Mouse (Mus musculus) kidney, embryonic 16.5 days (tissue): ENCODE data around the gene Morn4. TPM values are rescaled to one million over a fixed set of nuclear protein-coding genes. Genes with fewer than 3 reads are reported as not detected.
A peak's percentile ranks its signal among the peaks of the same experiment; 100 is the strongest.

ENCODE experiments used
- ATAC-seq: fragments of 200-750 bp; cut with Nextera tagmentation; 2 replicates; pipeline ENCODE4 v1.8.0; 2017; ENCODE audit warnings: moderate TSS enrichment; ENCODE audit not compliant: low FRiP score, low TSS enrichment
- H3K27ac ChIP-seq: fragments of 300-500 bp; sonication (generic); 2 replicates; pipeline ENCODE4 v1.5.1; 2014; ENCODE audit warnings: low read length
- H3K27me3 ChIP-seq: fragments of 300-500 bp; sonication (generic); 2 replicates; pipeline ENCODE4 v1.6.1; 2014; ENCODE audit warnings: low read length, control low read depth, mixed read lengths; ENCODE audit not compliant: insufficient read depth
- H3K36me3 ChIP-seq: fragments of 300-500 bp; sonication (generic); 2 replicates; pipeline ENCODE4 v1.6.1; 2014; ENCODE audit warnings: low read length, control low read depth, mixed read lengths; ENCODE audit not compliant: insufficient read depth
- H3K4me1 ChIP-seq: fragments of 300-500 bp; sonication (generic); 2 replicates; pipeline ENCODE4 v1.6.1; 2014; ENCODE audit warnings: low read length, control low read depth, mixed read lengths; ENCODE audit not compliant: insufficient read depth
- H3K4me2 ChIP-seq: fragments of 300-500 bp; sonication (generic); replicated peaks from 2 replicates; pipeline ENCODE4 v1.6.1; 2014; ENCODE audit warnings: low read depth, low read length
- H3K4me3 ChIP-seq: fragments of 300-500 bp; sonication (generic); 2 replicates; pipeline ENCODE4 v1.5.1; 2014; ENCODE audit warnings: mild to moderate bottlenecking, low read length
- H3K9ac ChIP-seq: fragments of 300-500 bp; sonication (generic); replicated peaks from 2 replicates; pipeline ENCODE4 v1.6.1; 2014; ENCODE audit warnings: low read length
- H3K9me3 ChIP-seq: fragments of 300-500 bp; sonication (generic); 2 replicates; pipeline ENCODE4 v1.6.1; 2016; ENCODE audit warnings: low read length, control low read depth
- WGBS: fragments of 180-500 bp; shearing (Covaris S2); extraction: QIAGEN DNeasy Blood & Tissue Kit; methylation state at CpG from one replicate; pipeline ENCODE4 v1.1.7; 2014; 5-methylcytosine and 5-hydroxymethylcytosine counted together
- polyA plus RNA-seq: library from polyadenylated mRNA; unstranded; fragments of >200 nt; fragmentation: Nextera tagmentation; extraction: Ambion mirVana; gene quantifications from 2 replicates; pipeline ENCODE4 v1.2.1, GENCODE M21; 2015

Gene Morn4
- polyA plus RNA-seq, 1 experiment from 2014 or later: 32.7 TPM

DNA sequence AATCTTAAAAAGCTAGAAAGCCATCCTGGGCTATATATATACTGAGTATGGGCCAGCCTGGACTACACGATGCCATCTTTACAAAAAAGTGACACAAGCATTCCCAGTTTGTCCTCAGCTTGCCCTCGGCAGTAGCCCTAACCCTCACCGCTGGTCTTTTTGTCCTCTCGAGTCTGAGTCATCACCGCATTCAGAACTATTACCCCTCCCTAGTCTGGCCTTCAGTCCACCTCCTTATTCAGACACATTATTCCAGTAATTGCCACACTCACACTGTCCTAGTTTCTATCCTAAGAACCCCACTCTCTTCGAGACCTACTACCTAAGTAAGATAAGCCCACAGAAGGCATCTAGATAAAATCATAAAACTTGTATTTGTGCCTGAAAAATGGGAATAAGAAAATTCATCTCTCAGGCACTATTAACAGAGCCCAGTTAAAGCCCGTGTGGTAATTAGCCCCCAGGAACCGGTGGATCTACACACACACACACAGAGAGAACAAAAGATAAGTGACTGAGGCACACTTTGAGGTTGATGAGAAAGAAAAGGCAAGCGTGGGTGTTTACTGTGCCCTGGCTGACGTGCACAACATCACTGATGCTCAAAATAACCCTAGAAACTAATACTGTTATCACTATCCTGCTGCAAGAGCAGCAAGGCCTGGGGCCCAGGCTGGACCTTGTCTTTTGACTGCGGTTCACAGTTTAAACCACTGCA lies 39.5 kb upstream of the Morn4 start:
- no peaks in the 10 kb centered on the region for H3K9me3 ChIP-seq
- H3K36me3 ChIP-seq: peaks cover 25% of the 10 kb centered on the region
- no peak for ATAC-seq
- WGBS: 88% methylated on average over 11 of the region's 11 CpGs
- no peak overlapping the region for H3K4me3 ChIP-seq
- H3K4me1 ChIP-seq: peaks cover 15% of the 10 kb centered on the region
- no peak overlapping the region for H3K4me2 ChIP-seq
- no peak overlapping the region for H3K9ac ChIP-seq
- no peaks in the 10 kb centered on the region for H3K27me3 ChIP-seq
- H3K27ac ChIP-seq: no peak overlapping the region

GRCm38 (mm10) chr19:42124684-42125083 lies 38.5 kb upstream of the Morn4 start:
- H3K27me3 ChIP-seq: no peaks in the 10 kb centered on the region
- no peak overlapping the region for H3K4me2 ChIP-seq
- H3K27ac ChIP-seq: no peak overlapping the region
- no peak overlapping the region for H3K9ac ChIP-seq
- peaks cover 33% of the 10 kb centered on the region for H3K36me3 ChIP-seq
- ATAC-seq: no peak
- H3K4me1 ChIP-seq: peaks cover 13% of the 10 kb centered on the region
- no peak overlapping the region for H3K4me3 ChIP-seq
- no peaks in the 10 kb centered on the region for H3K9me3 ChIP-seq
- WGBS: 90% methylated on average over 13 of the region's 13 CpGs

DNA sequence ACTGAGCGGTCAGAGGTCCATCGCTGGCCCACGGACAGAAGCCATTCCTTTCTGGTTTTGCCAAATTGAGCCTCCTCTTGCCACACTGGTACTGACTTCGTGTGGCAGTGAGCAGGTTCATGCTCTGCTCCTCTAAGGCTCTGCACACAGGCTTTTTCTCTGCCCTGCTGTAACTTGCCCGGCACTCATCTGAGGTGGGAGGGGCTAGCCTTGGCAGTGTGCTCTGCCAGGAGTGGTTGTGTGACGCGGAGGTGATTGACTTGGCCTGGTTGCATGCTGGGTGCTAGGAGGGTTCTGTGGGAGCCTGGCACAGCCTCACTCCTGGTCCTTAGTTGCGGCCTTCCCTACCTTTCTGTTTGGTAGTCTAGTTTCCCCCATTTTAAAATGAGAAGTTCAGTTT lies 34.3 kb upstream of the Morn4 start:
- Histone ChIP-seq H3K9ac (no peak overlapping the region), H3K27me3 (no peaks in the 10 kb centered on the region), H3K4me2 (no peak overlapping the region), H3K4me3 (no peak overlapping the region), H3K27ac (no peak overlapping the region), H3K36me3 (peaks cover 60% of the 10 kb centered on the region), H3K4me1 (no peaks in the 10 kb centered on the region), H3K9me3 (no peaks in the 10 kb centered on the region)
- WGBS: 91% methylated on average over 8 of the region's 8 CpGs
- no peak for ATAC-seq

DNA sequence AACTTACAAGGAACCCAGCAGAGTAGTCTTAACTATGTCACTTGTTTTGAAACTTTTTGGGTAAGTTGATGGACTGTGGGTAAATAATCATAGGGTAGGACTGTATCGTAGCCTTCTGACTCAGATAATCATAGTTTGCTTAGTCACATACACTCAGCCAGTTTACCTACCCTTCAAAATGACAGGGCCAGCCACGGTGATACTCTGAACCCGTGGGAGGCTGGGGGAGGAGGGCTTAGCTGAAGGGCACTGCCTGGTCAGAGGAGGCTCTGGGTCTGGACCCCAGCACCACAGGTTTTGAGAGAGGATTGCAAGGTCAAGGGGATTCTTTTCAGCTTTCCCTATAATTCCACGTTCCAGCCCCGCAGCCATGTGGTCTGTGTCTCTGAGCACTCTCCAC lies 32.4 kb upstream of the Morn4 start:
- no peaks in the 10 kb centered on the region for H3K9me3 ChIP-seq
- H3K4me3 ChIP-seq: no peak overlapping the region
- H3K9ac ChIP-seq: no peak overlapping the region
- H3K4me1 ChIP-seq: no peaks in the 10 kb centered on the region
- peaks cover 61% of the 10 kb centered on the region for H3K36me3 ChIP-seq
- ATAC-seq: no peak
- WGBS: 57% methylated on average over 5 of the region's 5 CpGs
- no peak overlapping the region for H3K27ac ChIP-seq
- no peak overlapping the region for H3K4me2 ChIP-seq
- H3K27me3 ChIP-seq: no peaks in the 10 kb centered on the region

DNA sequence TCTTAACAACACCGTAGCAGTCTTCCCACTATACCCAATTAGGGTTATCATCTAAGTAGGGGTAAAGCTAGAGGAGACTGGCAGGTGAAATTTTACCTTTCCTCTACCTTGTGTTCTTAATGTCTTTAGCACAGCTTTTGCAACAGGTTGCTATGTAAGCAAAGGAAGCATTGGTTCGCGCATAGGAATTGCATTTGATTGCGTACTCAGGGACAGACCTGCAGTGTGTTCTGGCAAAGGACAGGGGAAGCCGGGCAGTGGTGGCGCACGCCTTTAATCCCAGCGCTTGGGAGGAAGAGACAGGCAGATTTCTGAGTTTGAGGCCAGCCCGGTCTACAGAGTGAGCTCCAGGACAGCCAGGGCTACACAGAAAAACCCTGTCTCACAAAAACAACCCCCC lies 32.0 kb upstream of the Morn4 start:
- no peak overlapping the region for H3K4me3 ChIP-seq
- WGBS: 91% methylated on average over 9 of the region's 9 CpGs
- peaks cover 58% of the 10 kb centered on the region for H3K36me3 ChIP-seq
- no peak overlapping the region for H3K9ac ChIP-seq
- no peak for ATAC-seq
- no peak overlapping the region for H3K4me2 ChIP-seq
- H3K4me1 ChIP-seq: no peaks in the 10 kb centered on the region
- H3K9me3 ChIP-seq: no peaks in the 10 kb centered on the region
- H3K27me3 ChIP-seq: no peaks in the 10 kb centered on the region
- H3K27ac ChIP-seq: no peak overlapping the region

- no peaks in the 10 kb centered on the region for H3K9me3 ChIP-seq
- H3K36me3 ChIP-seq: peaks cover 50% of the 10 kb centered on the region
- no peak overlapping the region for H3K4me2 ChIP-seq
- WGBS: 83% methylated on average over 4 of the region's 4 CpGs
- no peak overlapping the region for H3K9ac ChIP-seq
- no peaks in the 10 kb centered on the region for H3K4me1 ChIP-seq
- no peak overlapping the region for H3K4me3 ChIP-seq
- H3K27me3 ChIP-seq: no peaks in the 10 kb centered on the region
- ATAC-seq: no peak
- no peak overlapping the region for H3K27ac ChIP-seq
Observed at GRCm38 (mm10) chr19:42115783-42116335, 29.7 kb upstream of the Morn4 start.

- H3K9me3 ChIP-seq: no peaks in the 10 kb centered on the region
- WGBS: 95% methylated on average over 9 of the region's 9 CpGs
- no peak overlapping the region for H3K27ac ChIP-seq
- H3K9ac ChIP-seq: no peak overlapping the region
- no peak for ATAC-seq
- H3K4me1 ChIP-seq: no peaks in the 10 kb centered on the region
- H3K4me3 ChIP-seq: no peak overlapping the region
- no peaks in the 10 kb centered on the region for H3K27me3 ChIP-seq
- H3K36me3 ChIP-seq: peaks cover 32% of the 10 kb centered on the region
- H3K4me2 ChIP-seq: no peak overlapping the region
Observed at GRCm38 (mm10) chr19:42104681-42105080, 18.5 kb upstream of the Morn4 start.

DNA sequence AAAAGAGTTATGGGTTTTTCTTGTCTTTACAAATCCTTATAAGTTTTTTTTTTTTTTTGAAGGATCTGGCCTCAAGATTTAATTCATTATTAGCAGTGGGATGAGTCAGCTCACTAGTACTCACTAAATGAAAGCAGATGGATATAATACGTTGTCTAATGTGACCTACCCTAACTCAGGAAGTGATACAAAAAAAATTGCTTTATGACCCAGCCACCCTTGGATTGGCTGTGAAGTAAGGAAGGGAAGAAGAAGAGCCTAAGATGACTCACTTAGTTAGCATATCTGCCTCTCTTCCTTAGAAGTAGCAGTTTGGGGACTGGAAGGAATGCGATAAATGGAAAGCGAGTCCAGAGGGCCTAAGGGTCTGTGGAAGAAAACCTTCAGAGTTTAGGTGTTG lies 13.2 kb upstream of the Morn4 start:
- H3K4me1 ChIP-seq: no peaks in the 10 kb centered on the region
- H3K36me3 ChIP-seq: peaks cover 25% of the 10 kb centered on the region; the same call in 1 of the 2 replicates
- ATAC-seq: no peak
- no peak overlapping the region for H3K4me3 ChIP-seq
- 85% methylated on average over 3 of the region's 3 CpGs for WGBS
- H3K4me2 ChIP-seq: no peak overlapping the region
- no peak overlapping the region for H3K27ac ChIP-seq
- H3K27me3 ChIP-seq: no peaks in the 10 kb centered on the region
- H3K9ac ChIP-seq: no peak overlapping the region
- no peaks in the 10 kb centered on the region for H3K9me3 ChIP-seq

GRCm38 (mm10) chr19:42090637-42091141 lies 4.5 kb upstream of the Morn4 start:
- no peaks in the 10 kb centered on the region for H3K27me3 ChIP-seq
- H3K4me2 ChIP-seq: peak overlapping the region; percentile 69
- H3K27ac ChIP-seq: peak overlapping the region; percentile 90
- WGBS: 0% methylated on average over 42 of the region's 52 CpGs
- peaks cover 29% of the 10 kb centered on the region for H3K4me1 ChIP-seq
- H3K9ac ChIP-seq: peak overlapping the region; percentile 88
- H3K36me3 ChIP-seq: peaks cover 7% of the 10 kb centered on the region; the same call in 1 of the 2 replicates
- ATAC-seq: peak; percentile 79
- H3K4me3 ChIP-seq: peak overlapping the region; percentile 84
- no peaks in the 10 kb centered on the region for H3K9me3 ChIP-seq
